Mouse (Mus musculus) MEL (cell line): ENCODE data around the gene Afg3l1. TPM values are rescaled to one million over a fixed set of nuclear protein-coding genes. Genes with fewer than 3 reads are reported as not detected.
"Not testable (repeated sequence)": the region's sequence is repeated elsewhere in the genome, so short reads cannot be mapped to it uniquely, and the experiment has no call there.

Experiments
- DNase-seq: peaks from one replicate; pipeline ENCODE4 v3.0.0; 2011; ENCODE audit warnings: low read depth, low spot score
- H3K27ac ChIP-seq: 2 replicates; pipeline ENCODE4 v1.5.1; 2012; ENCODE audit warnings: low read depth, mild to moderate bottlenecking, control low read depth, low read length, moderate library complexity; ENCODE audit not compliant: control insufficient read depth
- H3K27me3 ChIP-seq, 2 experiments: fragments of 150-350 bp in 1 of 2; sonication (generic) in 1 of 2; 2 replicates each; pipeline ENCODE4 v1.6.1; 2012; ENCODE audit warnings: low read length in 2 of 2, mild to moderate bottlenecking in 2 of 2, improper control_type of control experiment in 1 of 2, moderate library complexity in 1 of 2; ENCODE audit not compliant: insufficient read depth in 2 of 2, control insufficient read depth in 1 of 2
- H3K36me3 ChIP-seq, 2 experiments: 2 replicates each; pipeline ENCODE4 v1.6.1; 2012 to 2014; ENCODE audit warnings: low read length in 2 of 2, improper control_type of control experiment in 1 of 2, inconsistent platforms in 1 of 2, mild to moderate bottlenecking in 1 of 2; ENCODE audit not compliant: insufficient read depth in 2 of 2, control insufficient read depth in 1 of 2
- H3K4me1 ChIP-seq, 2 experiments: fragments of 150-350 bp in 1 of 2; sonication (generic) in 1 of 2; 2 replicates each; pipeline ENCODE4 v1.6.1; 2012; ENCODE audit warnings: low read length in 2 of 2, improper control_type of control experiment in 1 of 2, mild to moderate bottlenecking in 1 of 2; ENCODE audit not compliant: insufficient read depth in 2 of 2, control insufficient read depth in 1 of 2
- H3K4me3 ChIP-seq, 2 experiments: fragments of 150-350 bp in 1 of 2; sonication (generic) in 1 of 2; 2 replicates each; pipeline ENCODE4 v1.5.1; 2012; ENCODE audit warnings: low read depth in 2 of 2, low read length in 2 of 2, mild to moderate bottlenecking in 2 of 2, moderate library complexity in 2 of 2, control low read depth in 1 of 2, improper control_type of control experiment in 1 of 2; ENCODE audit not compliant: control insufficient read depth in 1 of 2, insufficient read depth in 1 of 2
- H3K79me2 ChIP-seq: 2 replicates; pipeline ENCODE4 v1.6.1; 2012; ENCODE audit warnings: mild to moderate bottlenecking, low read length, moderate library complexity; ENCODE audit not compliant: control insufficient read depth, poor library complexity, insufficient read depth
- H3K9ac ChIP-seq: 2 replicates; pipeline ENCODE4 v1.6.1; 2012; ENCODE audit warnings: low read depth, mild to moderate bottlenecking, control low read depth, low read length, moderate library complexity; ENCODE audit not compliant: control insufficient read depth, poor library complexity, severe bottlenecking
- H3K9me3 ChIP-seq: fragments of 150-350 bp; sonication (generic); replicated peaks from 2 replicates; pipeline ENCODE4 v1.6.1; 2012; ENCODE audit warnings: mild to moderate bottlenecking, low read length, improper control_type of control experiment, moderate library complexity; ENCODE audit not compliant: insufficient read depth
- ELF1 ChIP-seq: IDR thresholded peaks from 2 replicates; pipeline ENCODE4 v1.6.1; 2014; ENCODE audit warnings: low read depth, mild to moderate bottlenecking, inconsistent platforms, low read length, improper control_type of control experiment, moderate library complexity
- EP300 ChIP-seq, 2 experiments: IDR thresholded peaks; 2 replicates each; pipeline ENCODE4 v1.6.1; 2011; ENCODE audit warnings: improper control_type of control experiment in 2 of 2, low read length in 2 of 2, low read depth in 1 of 2, mild to moderate bottlenecking in 1 of 2
- ETS1 ChIP-seq: IDR thresholded peaks from 2 replicates; pipeline ENCODE4 v1.6.1; 2012; ENCODE audit warnings: low read depth, mild to moderate bottlenecking, inconsistent platforms, low read length, improper control_type of control experiment, moderate library complexity
- GABPA ChIP-seq: IDR thresholded peaks from 2 replicates; pipeline ENCODE4 v1.6.1; 2012; ENCODE audit warnings: low read depth, mild to moderate bottlenecking, inconsistent platforms, low read length, improper control_type of control experiment, moderate library complexity
- MEF2A ChIP-seq: IDR thresholded peaks from 2 replicates; pipeline ENCODE4 v1.6.1; 2014; ENCODE audit warnings: low read depth, mild to moderate bottlenecking, inconsistent platforms, low read length, improper control_type of control experiment; ENCODE audit not compliant: poor library complexity, insufficient replicate concordance, severe bottlenecking; ENCODE audit errors: extremely low read depth
- MXI1 ChIP-seq: IDR thresholded peaks from 2 replicates; pipeline ENCODE4 v1.6.1; 2011; ENCODE audit warnings: mild to moderate bottlenecking, low read depth, low read length, improper control_type of control experiment
- NELFE ChIP-seq: IDR thresholded peaks from 2 replicates; pipeline ENCODE4 v1.6.1; 2011; ENCODE audit warnings: low read depth, low read length, improper control_type of control experiment
- NRF1 ChIP-seq: IDR thresholded peaks from 2 replicates; pipeline ENCODE4 v1.6.1; 2014; ENCODE audit warnings: low read depth, mild to moderate bottlenecking, inconsistent platforms, low read length, improper control_type of control experiment, moderate library complexity; ENCODE audit not compliant: poor library complexity, insufficient read depth, severe bottlenecking
- RAD21 ChIP-seq: IDR thresholded peaks from 2 replicates; pipeline ENCODE4 v1.6.1; 2011; ENCODE audit warnings: mild to moderate bottlenecking, low read depth, low read length, improper control_type of control experiment
- SIN3A ChIP-seq: IDR thresholded peaks from 2 replicates; pipeline ENCODE4 v1.6.1; 2012; ENCODE audit warnings: low read length, improper control_type of control experiment, inconsistent platforms
- TAL1 ChIP-seq: IDR thresholded peaks from 2 replicates; pipeline ENCODE4 v1.6.1; 2012; ENCODE audit warnings: mild to moderate bottlenecking, inconsistent platforms, low read length, moderate library complexity, mixed read lengths
- TBP ChIP-seq: IDR thresholded peaks from 2 replicates; pipeline ENCODE4 v1.8.0; 2011; ENCODE audit warnings: low read depth, low read length, improper control_type of control experiment
- USF1 ChIP-seq: IDR thresholded peaks from 2 replicates; pipeline ENCODE4 v1.6.1; 2014; ENCODE audit warnings: low read depth, mild to moderate bottlenecking, inconsistent platforms, low read length, improper control_type of control experiment, moderate library complexity
- polyA plus RNA-seq, 2 experiments: library from polyadenylated mRNA; stranded (reverse) in 1 of 2; unstranded in 1 of 2; fragments of >175 nt in 1 of 2; fragments of >200 nt in 1 of 2; gene quantifications; 2 replicates each; pipeline versions ENCODE4 v1.2.1 to v1.2.4; 2012; ENCODE audit warnings: low replicate concordance in 2 of 2, low read depth in 1 of 2; ENCODE audit not compliant: insufficient read length in 2 of 2, insufficient read depth in 1 of 2, missing spikeins in 1 of 2
- total RNA-seq: library from RNA; depleted of rRNA; stranded (reverse); fragments of 300-350 nt; gene quantifications from 2 replicates; pipeline ENCODE4 v1.2.3, GENCODE M21; 2012

Gene Afg3l1
- total and polyA plus RNA-seq, 3 experiments = 27.5 to 68.4 TPM; not detected in 1

- TF ChIP-seq USF1 = no peak
Observed at GRCm38 (mm10) chr8:123518667-123519066, 41.0 kb downstream of the Afg3l1 start, which contains the start of gene Gas8 (continued).

GRCm38 (mm10) chr8:123520048-123520447 lies 42.3 kb downstream of the Afg3l1 start:
- not testable (repeated sequence) for H3K27me3 ChIP-seq, H3K79me2 ChIP-seq, H3K27ac ChIP-seq, H3K9ac ChIP-seq, H3K4me3 ChIP-seq, H3K36me3 ChIP-seq, H3K4me1 ChIP-seq, H3K9me3 ChIP-seq
- peak; percentile 93 for TF ChIP-seq TBP
- peak; percentile 21 for DNase-seq

GRCm38 (mm10) chr8:123527720-123528489 lies 50.2 kb downstream of the Afg3l1 start:
- H3K9ac ChIP-seq = no peak overlapping the region
- H3K4me3 ChIP-seq = no peak overlapping the region
- H3K27ac ChIP-seq = no peak overlapping the region
- no peaks in the 10 kb centered on the region for H3K4me1 ChIP-seq
- no peak for TF ChIP-seq GABPA
- no peak for TF ChIP-seq MXI1
- no peak for TF ChIP-seq MEF2A
- TF ChIP-seq ELF1 = no peak
- TF ChIP-seq TBP = no peak
- no peak for TF ChIP-seq SIN3A
- TF ChIP-seq TAL1 = no peak
- no peak for TF ChIP-seq NRF1
- no peak for TF ChIP-seq NELFE
- TF ChIP-seq EP300 (IDR thresholded peaks at IDR 0.05; ENCODE audit: low read depth in 1 of 2, low read length in 2 of 2) = no peak
- TF ChIP-seq ETS1 = no peak
- no peak for TF ChIP-seq RAD21
- TF ChIP-seq, all 39 proteins: peak for 0
- Histone ChIP-seq H3K36me3 (no peaks in the 10 kb centered on the region; a peak in 1 of 4 replicates), H3K9me3 (no peaks in the 10 kb centered on the region), H3K79me2 (no peaks in the 10 kb centered on the region), H3K27me3 (no peaks in the 10 kb centered on the region)
- no peak for DNase-seq
